Mouse (Mus musculus) layer of hippocampus, postnatal 25 days (tissue): ENCODE results near the gene Lpcat3. TPM values are rescaled to one million over a fixed set of nuclear protein-coding genes. Genes with fewer than 3 reads are reported as not detected.
"Not testable (repeated sequence)": the region's sequence is repeated elsewhere in the genome, so short reads cannot be mapped to it uniquely, and the experiment has no call there.

Experiments used
- DNase-seq, 2 experiments: peaks; one replicate each; pipeline ENCODE4 v3.0.0; 2022; ENCODE audit warnings: mixed read lengths in 2 of 2, low spot score in 1 of 2; ENCODE audit errors: extremely low spot score in 1 of 2
- total RNA-seq, 2 experiments: library from RNA; stranded (reverse); gene quantifications; 2 replicates each; pipeline ENCODE4 v1.2.3; 2021

The Lpcat3 gene
- total RNA-seq: 10 to 100 TPM; 30.9 to 34.0 TPM

GRCm38 (mm10) chr6:124662477-124663423, at the start of gene Lpcat3:
Gene Lpcat3, plus strand, starts transcription at chr6:124663027.
- DNase-seq: peak; percentile 92 to 98

- DNase-seq: no peak
These were observed 37.2 kb upstream of the Lpcat3 start for GRCm38 (mm10) chr6:124625612-124626011.

GRCm38 (mm10) chr6:124626184-124626583, 36.6 kb upstream of the Lpcat3 start:
- not testable (repeated sequence) for DNase-seq

- DNase-seq: no peak
These were observed 32.1 kb upstream of the Lpcat3 start for GRCm38 (mm10) chr6:124630763-124631162.

GRCm38 (mm10) chr6:124635985-124636384, 26.8 kb upstream of the Lpcat3 start, which contains the start of gene C1s2:
Gene C1s2, minus strand, starts transcription at chr6:124636085.
- DNase-seq: not testable (repeated sequence)

- not testable (repeated sequence) for DNase-seq
These were observed 25.9 kb upstream of the Lpcat3 start for GRCm38 (mm10) chr6:124636858-124637460.

- DNase-seq: peak in 1 of 2 experiments; percentile 16
These were observed 22.8 kb upstream of the Lpcat3 start for GRCm38 (mm10) chr6:124640041-124640440.

GRCm38 (mm10) chr6:124640997-124641396, 21.8 kb upstream of the Lpcat3 start:
- DNase-seq: peak; percentile 23 to 71

- DNase-seq: no peak
These were observed 16.4 kb upstream of the Lpcat3 start for GRCm38 (mm10) chr6:124646394-124646793.

- no peak for DNase-seq
These were observed 6.9 kb upstream of the Lpcat3 start for GRCm38 (mm10) chr6:124655893-124656292.

GRCm38 (mm10) chr6:124658067-124658466, 4.8 kb upstream of the Lpcat3 start:
- no peak for DNase-seq

- no peak for DNase-seq
These were observed 1.5 kb upstream of the Lpcat3 start for GRCm38 (mm10) chr6:124661156-124661806.

GRCm38 (mm10) chr6:124661995-124662394, 832 bp upstream of the Lpcat3 start:
- DNase-seq: no peak

- DNase-seq: no peak
These were observed 583 bp downstream of the Lpcat3 start for GRCm38 (mm10) chr6:124663424-124663795.

GRCm38 (mm10) chr6:124664256-124664655, 1.4 kb downstream of the Lpcat3 start:
- no peak for DNase-seq

GRCm38 (mm10) chr6:124665011-124665410, 2.2 kb downstream of the Lpcat3 start:
- DNase-seq: no peak

GRCm38 (mm10) chr6:124669234-124669859, 6.5 kb downstream of the Lpcat3 start:
- no peak for DNase-seq

- no peak for DNase-seq
These were observed 7.6 kb downstream of the Lpcat3 start for GRCm38 (mm10) chr6:124670281-124670900.

- DNase-seq: no peak
These were observed 9.3 kb downstream of the Lpcat3 start for GRCm38 (mm10) chr6:124672100-124672499.

GRCm38 (mm10) chr6:124673619-124674018, 10.8 kb downstream of the Lpcat3 start:
- DNase-seq: peak in 1 of 2 experiments; percentile 31
